ENCODE assay signal across 22 mouse cellular contexts in genomic region chr14:101914321-101914720, GRCm38 (mm10).
A peak's percentile ranks its signal among the peaks of the same experiment; 100 is the strongest.
DNase-seq lines count a peak whose midpoint lies in the region; ATAC-seq and TF ChIP-seq lines count a peak whose summit lies in the region.
"Had no signal": no experiment of that assay in that cellular context is flagged by ENCODE, and none has a peak within 500 bp of the region (broad histone marks: within the 10 kb centered on the region; RNA-seq: fewer than 3 reads in every experiment).

No protein-coding gene starts in this region.

- no peaks in the 10 kb centered on the region for H3K36me3 ChIP-seq in intestine, embryonic 14.5 days (ENCODE audit: control insufficient read depth, insufficient read depth, low read length)
- peaks cover 23% of the 10 kb centered on the region for H3K36me3 ChIP-seq in intestine, postnatal 0 days (ENCODE audit: control insufficient read depth, insufficient read depth)
- H3K36me3 ChIP-seq in kidney, adult 2 months (ENCODE audit: control insufficient read depth, insufficient read depth, low read length), result peaks cover 3% of the 10 kb centered on the region; the same call in 1 of the 2 replicates
- no peaks in the 10 kb centered on the region for H3K36me3 ChIP-seq in kidney, postnatal 0 days (ENCODE audit: insufficient read depth, low read length)
- H3K36me3 ChIP-seq: forebrain, embryonic 12.5 days; hindbrain, embryonic 10.5 days; limb, embryonic 10.5 days; liver, embryonic 15.5 days; midbrain, embryonic 10.5 days had no signal

- H3K27me3 ChIP-seq in intestine, embryonic 14.5 days (replicated peaks; ENCODE audit: control insufficient read depth, insufficient read depth, low read length), result no peaks in the 10 kb centered on the region
- no peaks in the 10 kb centered on the region for H3K27me3 ChIP-seq in intestine, postnatal 0 days (replicated peaks; ENCODE audit: control insufficient read depth, insufficient read depth, low read length)
- H3K27me3 ChIP-seq in kidney, adult 2 months (replicated peaks; ENCODE audit: control insufficient read depth, insufficient read depth, low read length), result no peaks in the 10 kb centered on the region
- no peaks in the 10 kb centered on the region for H3K27me3 ChIP-seq in kidney, postnatal 0 days (ENCODE audit: insufficient read depth, low read length)
- H3K27me3 ChIP-seq: forebrain, embryonic 12.5 days; liver, embryonic 15.5 days had no signal

- H3K4me3 ChIP-seq in intestine, embryonic 14.5 days (ENCODE audit: low read depth, low read length), result no peak overlapping the region
- H3K4me3 ChIP-seq in intestine, postnatal 0 days (ENCODE audit: low read depth, low read length), result no peak overlapping the region
- no peak overlapping the region for H3K4me3 ChIP-seq in kidney, adult 2 months (ENCODE audit: insufficient read depth, low read depth, low read length)
- no peak overlapping the region for H3K4me3 ChIP-seq in kidney, postnatal 0 days (replicated peaks; ENCODE audit: low read depth, low read length)
- H3K4me3 ChIP-seq: forebrain, embryonic 12.5 days; gastrocnemius, adult 2 months; hindbrain, embryonic 10.5 days; limb, embryonic 10.5 days; liver, embryonic 15.5 days; midbrain, embryonic 10.5 days had no signal

- TF ChIP-seq CTCF in intestine, postnatal 0 days (IDR thresholded peaks at IDR 0.05; ENCODE audit: low read depth), result no peak
- TF ChIP-seq CTCF in kidney, adult 2 months (conservative IDR thresholded peaks at IDR 0.05; ENCODE audit: insufficient read depth, insufficient read length, low read depth, low read length), result no peak
- TF ChIP-seq CTCF in kidney, postnatal 0 days (IDR thresholded peaks at IDR 0.05; ENCODE audit: low read depth), result no peak

- no peak for TF ChIP-seq POLR2A in kidney, adult 2 months (IDR thresholded peaks at IDR 0.05; ENCODE audit: low read depth, low read length)

- no peak overlapping the region for H3K9ac ChIP-seq in intestine, embryonic 14.5 days (ENCODE audit: low read length)
- no peak overlapping the region for H3K9ac ChIP-seq in intestine, postnatal 0 days (ENCODE audit: low read depth, low read length)
- no peak overlapping the region for H3K9ac ChIP-seq in kidney, postnatal 0 days (ENCODE audit: low read depth, low read length)
- H3K9ac ChIP-seq: forebrain, embryonic 12.5 days; liver, embryonic 15.5 days had no signal

- no peaks in the 10 kb centered on the region for H3K4me1 ChIP-seq in intestine, embryonic 14.5 days (replicated peaks; ENCODE audit: control insufficient read depth, insufficient read depth, low read length)
- no peaks in the 10 kb centered on the region for H3K4me1 ChIP-seq in intestine, postnatal 0 days (replicated peaks; ENCODE audit: control insufficient read depth, insufficient read depth, low read length)
- peaks cover 17% of the 10 kb centered on the region for H3K4me1 ChIP-seq in kidney, adult 2 months (ENCODE audit: control insufficient read depth, insufficient read depth, low read length)
- H3K4me1 ChIP-seq in kidney, postnatal 0 days (replicated peaks; ENCODE audit: insufficient read depth, low read length), result 0 out of 2 replicates have a peak, but pooled peaks cover 9% of the 10 kb centered on the region
- H3K4me1 ChIP-seq: forebrain, embryonic 12.5 days; hindbrain, embryonic 10.5 days; limb, embryonic 10.5 days; liver, embryonic 15.5 days; midbrain, embryonic 10.5 days had no signal

- ATAC-seq in intestine, embryonic 14.5 days (replicated peaks; ENCODE audit: low FRiP score, low TSS enrichment, low read depth), result no peak
- no peak for ATAC-seq in intestine, postnatal 0 days
- ATAC-seq in kidney, postnatal 0 days (replicated peaks; ENCODE audit: low FRiP score, low read depth), result 0 out of 2 replicates have a peak, but pooled peaks have one; percentile 46
- ATAC-seq in erythroid progenitor cell, adult 5-6 weeks (replicated peaks; ENCODE audit: low FRiP score, poor library complexity, severe bottlenecking), result no peak
- no peak for ATAC-seq in frontal cortex, adult (ENCODE audit: low TSS enrichment)
- ATAC-seq: activated CD4-positive, CD25-positive, alpha-beta regulatory T cell, adult 4 months; hindbrain, postnatal 0 days had no signal

- DNase-seq in intestine, embryonic 14.5 days (ENCODE audit: low spot score), result peak; percentile 48
- peak; percentile 64 for DNase-seq in kidney, adult 2 months
- peak; percentile 36 for DNase-seq in kidney, postnatal 0 days (ENCODE audit: low spot score)
- no peak for DNase-seq in spleen, adult 12 weeks (ENCODE audit: low spot score)
- DNase-seq: adrenal gland, adult 8-10 months; gastrocnemius, adult 2 months; liver; right cerebral cortex, postnatal 4 days; thymus, adult 18-20 months; thymus, postnatal 36 days had no signal

- H3K4me2 ChIP-seq in intestine, embryonic 14.5 days (ENCODE audit: low read length), result no peak overlapping the region
- H3K4me2 ChIP-seq in intestine, postnatal 0 days (replicated peaks; ENCODE audit: low read depth), result no peak overlapping the region
- no peak overlapping the region for H3K4me2 ChIP-seq in kidney, postnatal 0 days (ENCODE audit: low read length)
- H3K4me2 ChIP-seq: forebrain, embryonic 12.5 days; heart, embryonic 11.5 days; liver, embryonic 15.5 days had no signal

- no peaks in the 10 kb centered on the region for H3K9me3 ChIP-seq in intestine, embryonic 14.5 days (ENCODE audit: control insufficient read depth, low read length)
- H3K9me3 ChIP-seq in intestine, postnatal 0 days (ENCODE audit: control insufficient read depth), result no peaks in the 10 kb centered on the region
- no peaks in the 10 kb centered on the region for H3K9me3 ChIP-seq in kidney, postnatal 0 days (replicated peaks; ENCODE audit: low read length)
- H3K9me3 ChIP-seq: forebrain, embryonic 12.5 days; hindbrain, embryonic 10.5 days; limb, embryonic 10.5 days; liver, embryonic 15.5 days; midbrain, embryonic 10.5 days had no signal

- no peak overlapping the region for H3K27ac ChIP-seq in intestine, embryonic 14.5 days (ENCODE audit: low read depth)
- no peak overlapping the region for H3K27ac ChIP-seq in intestine, postnatal 0 days (ENCODE audit: low read depth, low read length)
- H3K27ac ChIP-seq in kidney, adult 2 months (ENCODE audit: insufficient read depth, low read depth, low read length), result peak overlapping the region; percentile 1; the same call in 1 of the 2 replicates
- H3K27ac ChIP-seq in kidney, postnatal 0 days, result peak overlapping the region; percentile 50; the same call in 1 of the 2 replicates
- H3K27ac ChIP-seq: forebrain, embryonic 12.5 days; gastrocnemius, adult 2 months; hindbrain, embryonic 10.5 days; hindbrain, postnatal 0 days; limb, embryonic 10.5 days; liver, embryonic 15.5 days; macrophage; midbrain, embryonic 10.5 days had no signal

Comparison
In these comparisons a context has a peak if more than half of its experiments do, and no peak if none do; other contexts are left out.
1. H3K27ac ChIP-seq: peak in kidney, adult 2 months (single experiment) and kidney, postnatal 0 days (single experiment); none in intestine, embryonic 14.5 days (single experiment) and intestine, postnatal 0 days (single experiment).